Mouse (Mus musculus): ENCODE data around the gene Psmd7. TPM values are rescaled to one million over a fixed set of nuclear protein-coding genes. Genes with fewer than 3 reads are reported as not detected.

Psmd7 gene
- polyA plus RNA-seq, 1 experiment: 187 TPM

- Histone ChIP-seq H3K36me3 (ENCODE audit: control insufficient read depth, insufficient read depth) (peaks cover 34% of the 10 kb centered on the region), H3ac (ENCODE audit: control insufficient read depth, insufficient read length) (peak overlapping the region; percentile 52), H3K27me3 (ENCODE audit: control insufficient read depth, insufficient read depth, insufficient read length) (no peaks in the 10 kb centered on the region), H3K4me2 (ENCODE audit: low read depth) (peak overlapping the region; percentile 70), H3K4me3 (peak overlapping the region; percentile 58), H3K79me2 (ENCODE audit: control insufficient read depth, insufficient read depth) (peaks cover 43% of the 10 kb centered on the region)
- TF ChIP-seq USF1 (IDR thresholded peaks at IDR 0.05; ENCODE audit: low read depth) (no peak), CEBPB (IDR thresholded peaks at IDR 0.05; ENCODE audit: insufficient read depth, poor library complexity, severe bottlenecking) (no peak), MYOG (IDR thresholded peaks at IDR 0.05; ENCODE audit: control insufficient read depth in 1 of 3, insufficient read depth in 1 of 3, insufficient read length in 2 of 3, low read depth in 2 of 3) (no peak), MAX (IDR thresholded peaks at IDR 0.05; ENCODE audit: low read depth) (no peak), POLR2AphosphoS2 (IDR thresholded peaks at IDR 0.05; ENCODE audit: insufficient read length, low read depth) (no peak), MYOD1 (IDR thresholded peaks at IDR 0.05; ENCODE audit: control insufficient read depth in 1 of 3, insufficient read length in 2 of 3, low read depth in 2 of 3) (no peak), TCF3 (IDR thresholded peaks at IDR 0.05; ENCODE audit: insufficient read length, low read depth) (no peak), POLR2A (IDR thresholded peaks at IDR 0.05; ENCODE audit: insufficient read length, low read depth) (no peak), SRF (IDR thresholded peaks at IDR 0.05; ENCODE audit: control insufficient read depth, insufficient read length, low read depth) (no peak), REST (IDR thresholded peaks at IDR 0.05; ENCODE audit: insufficient read depth, insufficient read length) (no peak), TCF12 (IDR thresholded peaks at IDR 0.05; ENCODE audit: insufficient read depth, poor library complexity, severe bottlenecking) (no peak), E2F4 (IDR thresholded peaks at IDR 0.05; ENCODE audit: insufficient read depth) (no peak)
Measured at GRCm38 (mm10) chr8:107546817-107547216, 41.4 kb downstream of the Psmd7 start.

- Histone ChIP-seq H3K79me2 (ENCODE audit: control insufficient read depth, insufficient read depth) (peaks cover 38% of the 10 kb centered on the region), H3ac (ENCODE audit: control insufficient read depth, insufficient read length) (peak overlapping the region; percentile 52), H3K36me3 (ENCODE audit: control insufficient read depth, insufficient read depth) (peaks cover 31% of the 10 kb centered on the region), H3K27me3 (ENCODE audit: control insufficient read depth, insufficient read depth, insufficient read length) (no peaks in the 10 kb centered on the region), H3K4me2 (ENCODE audit: low read depth) (peak overlapping the region; percentile 70), H3K4me3 (peak overlapping the region; percentile 58)
- TF ChIP-seq SRF (IDR thresholded peaks at IDR 0.05; ENCODE audit: control insufficient read depth, insufficient read length, low read depth) (no peak), TCF3 (IDR thresholded peaks at IDR 0.05; ENCODE audit: insufficient read length, low read depth) (no peak), MAX (IDR thresholded peaks at IDR 0.05; ENCODE audit: low read depth) (no peak), MYOD1 (IDR thresholded peaks at IDR 0.05; ENCODE audit: control insufficient read depth in 1 of 3, insufficient read length in 2 of 3, low read depth in 2 of 3) (peak in 2 of 3 experiments; percentile 70 to 77), REST (IDR thresholded peaks at IDR 0.05; ENCODE audit: insufficient read depth, insufficient read length) (no peak), POLR2A (IDR thresholded peaks at IDR 0.05; ENCODE audit: insufficient read length, low read depth) (no peak), USF1 (IDR thresholded peaks at IDR 0.05; ENCODE audit: low read depth) (no peak), TCF12 (IDR thresholded peaks at IDR 0.05; ENCODE audit: insufficient read depth, poor library complexity, severe bottlenecking) (peak; percentile 6), CEBPB (IDR thresholded peaks at IDR 0.05; ENCODE audit: insufficient read depth, poor library complexity, severe bottlenecking) (no peak)
Measured at GRCm38 (mm10) chr8:107546154-107546553, 42.1 kb downstream of the Psmd7 start.

GRCm38 (mm10) chr8:107545621-107546152 lies 42.6 kb downstream of the Psmd7 start:
- TF ChIP-seq TCF3 (IDR thresholded peaks at IDR 0.05; ENCODE audit: insufficient read length, low read depth) (no peak), CEBPB (IDR thresholded peaks at IDR 0.05; ENCODE audit: insufficient read depth, poor library complexity, severe bottlenecking) (0 out of 2 replicates have a peak, but pooled peaks have one; percentile 25), SRF (IDR thresholded peaks at IDR 0.05; ENCODE audit: control insufficient read depth, insufficient read length, low read depth) (no peak), TCF12 (IDR thresholded peaks at IDR 0.05; ENCODE audit: insufficient read depth, poor library complexity, severe bottlenecking) (no peak), MYOD1 (IDR thresholded peaks at IDR 0.05; ENCODE audit: control insufficient read depth in 1 of 3, insufficient read length in 2 of 3, low read depth in 2 of 3) (no peak), MAX (IDR thresholded peaks at IDR 0.05; ENCODE audit: low read depth) (no peak), E2F4 (IDR thresholded peaks at IDR 0.05; ENCODE audit: insufficient read depth) (no peak), POLR2AphosphoS2 (IDR thresholded peaks at IDR 0.05; ENCODE audit: insufficient read length, low read depth) (peak; percentile 68), MYOG (IDR thresholded peaks at IDR 0.05; ENCODE audit: control insufficient read depth in 1 of 3, insufficient read depth in 1 of 3, insufficient read length in 2 of 3, low read depth in 2 of 3) (no peak), POLR2A (IDR thresholded peaks at IDR 0.05; ENCODE audit: insufficient read length, low read depth) (peak; percentile 65), REST (IDR thresholded peaks at IDR 0.05; ENCODE audit: insufficient read depth, insufficient read length) (no peak), USF1 (IDR thresholded peaks at IDR 0.05; ENCODE audit: low read depth) (no peak)
- H3K4me2 ChIP-seq (ENCODE audit: low read depth): peak overlapping the region; percentile 70
- peak overlapping the region; percentile 58 for H3K4me3 ChIP-seq
- peaks cover 26% of the 10 kb centered on the region for H3K36me3 ChIP-seq (ENCODE audit: control insufficient read depth, insufficient read depth)
- H3ac ChIP-seq (ENCODE audit: control insufficient read depth, insufficient read length): peak overlapping the region; percentile 52
- H3K27me3 ChIP-seq (ENCODE audit: control insufficient read depth, insufficient read depth, insufficient read length): no peaks in the 10 kb centered on the region
- H3K79me2 ChIP-seq (ENCODE audit: control insufficient read depth, insufficient read depth): peaks cover 38% of the 10 kb centered on the region

- Histone ChIP-seq H3K4me2 (ENCODE audit: low read depth) (peak overlapping the region; percentile 70), H3K79me2 (ENCODE audit: control insufficient read depth, insufficient read depth) (peaks cover 36% of the 10 kb centered on the region), H3ac (ENCODE audit: control insufficient read depth, insufficient read length) (no peak overlapping the region), H3K36me3 (ENCODE audit: control insufficient read depth, insufficient read depth) (peaks cover 17% of the 10 kb centered on the region), H3K27me3 (ENCODE audit: control insufficient read depth, insufficient read depth, insufficient read length) (no peaks in the 10 kb centered on the region), H3K4me3 (peak overlapping the region; percentile 58)
- TF ChIP-seq POLR2AphosphoS2 (IDR thresholded peaks at IDR 0.05; ENCODE audit: insufficient read length, low read depth) (peak; percentile 99), MYOD1 (IDR thresholded peaks at IDR 0.05; ENCODE audit: control insufficient read depth in 1 of 3, insufficient read length in 2 of 3, low read depth in 2 of 3) (no peak), REST (IDR thresholded peaks at IDR 0.05; ENCODE audit: insufficient read depth, insufficient read length) (peak; percentile 41), TCF3 (IDR thresholded peaks at IDR 0.05; ENCODE audit: insufficient read length, low read depth) (no peak), POLR2A (IDR thresholded peaks at IDR 0.05; ENCODE audit: insufficient read length, low read depth) (peak; percentile 99), E2F4 (IDR thresholded peaks at IDR 0.05; ENCODE audit: insufficient read depth) (no peak)
Measured at GRCm38 (mm10) chr8:107544651-107545174, 43.6 kb downstream of the Psmd7 start.
